Mouse (Mus musculus) lung, postnatal 14 days (tissue): ENCODE measurements around the gene Casc3.

Experiments
- DNase-seq: peaks from one replicate; pipeline ENCODE4 v3.0.0; 2021

The Casc3 gene

GRCm38 (mm10) chr11:98804605-98805004, at the start of gene Casc3:
Gene Casc3 (plus strand): TSS chr11:98804905.
- no peak for DNase-seq

- no peak for DNase-seq
Observed at GRCm38 (mm10) chr11:98755726-98756380, 48.9 kb upstream of the Casc3 start.

GRCm38 (mm10) chr11:98756711-98757110, 48.0 kb upstream of the Casc3 start:
- DNase-seq, result no peak

GRCm38 (mm10) chr11:98761939-98762338, 42.8 kb upstream of the Casc3 start:
- DNase-seq, result no peak

- peak; percentile 76 for DNase-seq
Observed at GRCm38 (mm10) chr11:98762756-98763501, 41.8 kb upstream of the Casc3 start.

GRCm38 (mm10) chr11:98763502-98763861, 41.2 kb upstream of the Casc3 start:
- DNase-seq, result no peak

GRCm38 (mm10) chr11:98764091-98764490, 40.6 kb upstream of the Casc3 start:
- DNase-seq, result no peak

- no peak for DNase-seq
Observed at GRCm38 (mm10) chr11:98764746-98765145, 40.0 kb upstream of the Casc3 start.

GRCm38 (mm10) chr11:98765421-98766309, 39.0 kb upstream of the Casc3 start:
- no peak for DNase-seq

GRCm38 (mm10) chr11:98766346-98766745, 38.4 kb upstream of the Casc3 start:
- DNase-seq, result no peak

- no peak for DNase-seq
Observed at GRCm38 (mm10) chr11:98766816-98767215, 37.9 kb upstream of the Casc3 start.

- DNase-seq, result no peak
Observed at GRCm38 (mm10) chr11:98767276-98767675, 37.4 kb upstream of the Casc3 start.

GRCm38 (mm10) chr11:98767713-98768112, 37.0 kb upstream of the Casc3 start:
- DNase-seq, result no peak

GRCm38 (mm10) chr11:98768127-98769006, 36.3 kb upstream of the Casc3 start:
- DNase-seq, result no peak

- no peak for DNase-seq
Observed at GRCm38 (mm10) chr11:98769007-98769954, 35.4 kb upstream of the Casc3 start.

- no peak for DNase-seq
Observed at GRCm38 (mm10) chr11:98770096-98770975, 34.4 kb upstream of the Casc3 start.

- no peak for DNase-seq
Observed at GRCm38 (mm10) chr11:98771131-98771530, 33.6 kb upstream of the Casc3 start.

GRCm38 (mm10) chr11:98771844-98772525, 32.7 kb upstream of the Casc3 start:
- DNase-seq, result no peak

- DNase-seq, result peak; percentile 74
Observed at GRCm38 (mm10) chr11:98772667-98773171, 32.0 kb upstream of the Casc3 start.
